Mouse (Mus musculus): ENCODE measurements around the gene Msmp.
"Not testable (repeated sequence)": the region's sequence is repeated elsewhere in the genome, so short reads cannot be mapped to it uniquely, and the experiment has no call there.

The Msmp gene

DNA sequence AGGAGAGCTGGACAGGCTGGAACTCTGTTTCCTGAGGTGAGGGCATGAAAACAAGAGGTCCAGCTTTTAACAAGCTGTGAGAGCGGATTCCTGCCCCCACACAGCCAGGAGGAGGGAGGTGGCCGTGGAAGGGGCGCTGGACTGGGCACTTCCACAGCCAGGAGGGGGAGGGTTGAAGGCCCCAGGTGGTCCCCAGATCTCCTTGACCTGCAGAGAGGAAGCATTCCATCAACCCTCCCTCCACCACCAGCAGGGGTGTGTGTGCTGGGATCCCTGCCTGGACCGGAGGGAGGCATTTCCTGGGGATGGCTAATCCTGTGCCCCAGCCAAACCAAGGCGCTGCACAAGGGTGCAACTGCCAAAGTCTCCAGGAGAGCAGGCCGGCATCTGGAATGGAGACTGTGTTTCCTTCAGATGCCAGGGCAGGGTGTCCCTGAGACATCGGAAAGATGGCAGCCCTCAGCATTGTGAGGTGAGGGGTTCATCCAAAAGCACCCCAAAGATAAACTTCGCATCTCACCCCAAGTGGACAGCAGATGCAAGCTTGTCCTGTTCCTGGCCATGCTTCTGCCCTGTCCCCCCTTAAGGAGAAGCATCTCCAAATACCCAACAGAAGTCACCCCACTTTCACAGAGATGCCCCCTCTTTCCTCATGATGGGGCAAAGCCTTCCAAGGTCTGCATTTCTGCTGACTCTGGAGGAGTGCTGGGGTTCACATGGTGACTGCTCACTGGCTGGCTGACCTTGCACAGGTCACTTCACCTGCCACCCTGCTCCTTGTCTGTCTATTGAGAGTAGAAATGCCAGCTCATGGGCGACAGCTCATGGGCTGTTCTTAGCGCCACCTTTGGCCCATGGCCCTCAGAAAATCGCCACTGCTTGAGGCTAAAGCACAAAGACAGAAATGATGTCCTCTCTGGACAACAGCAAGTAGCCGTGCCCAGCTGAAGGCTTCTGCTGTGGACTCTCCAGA lies at the start of gene Msmp:
TSS of gene Msmp (minus strand) at position 51 of the 973 bp plus-strand sequence.
- no peak for DNase-seq (ENCODE audit: low read depth)

DNA sequence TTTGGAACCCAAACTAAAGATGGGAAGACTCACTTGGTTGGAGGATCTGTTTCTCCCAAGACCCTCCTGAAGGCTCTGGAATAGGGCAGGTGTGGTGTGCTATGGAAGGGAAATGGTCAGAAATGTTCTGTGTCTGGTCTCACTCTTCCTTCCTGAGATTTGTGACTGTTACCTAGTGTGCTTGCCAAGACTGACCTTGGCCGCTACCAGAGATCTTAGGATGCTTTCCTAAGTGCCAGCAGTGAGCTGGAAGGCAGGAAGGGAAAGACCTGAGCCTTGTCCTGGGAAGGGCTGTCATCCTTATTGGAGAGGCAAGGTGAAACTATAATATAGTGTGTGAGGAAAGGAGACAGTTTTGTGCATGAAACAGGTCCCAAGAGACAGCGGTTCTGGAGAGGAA lies 49.4 kb upstream of the Msmp start:
- no peak for DNase-seq (ENCODE audit: low read depth)

DNA sequence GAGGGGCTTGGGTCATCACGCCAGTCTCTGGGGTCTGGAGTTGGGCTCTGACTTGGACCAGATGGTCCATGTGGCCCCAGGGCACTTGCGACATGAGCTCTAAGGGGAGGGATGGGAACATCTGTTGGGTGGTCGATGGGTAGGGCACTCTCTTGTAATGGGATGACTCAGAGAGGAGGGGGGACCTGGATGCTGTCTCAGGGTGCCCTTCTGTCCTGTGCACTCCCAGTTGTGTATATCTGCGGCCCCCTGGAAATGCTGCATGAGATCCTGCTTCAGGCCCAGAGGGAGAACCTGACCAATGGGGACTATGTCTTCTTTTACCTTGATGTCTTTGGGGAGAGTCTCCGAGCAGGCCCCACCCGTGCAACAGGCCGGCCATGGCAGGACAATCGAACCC lies 49.0 kb upstream of the Msmp start:
- no peak for DNase-seq (ENCODE audit: low read depth)

DNA sequence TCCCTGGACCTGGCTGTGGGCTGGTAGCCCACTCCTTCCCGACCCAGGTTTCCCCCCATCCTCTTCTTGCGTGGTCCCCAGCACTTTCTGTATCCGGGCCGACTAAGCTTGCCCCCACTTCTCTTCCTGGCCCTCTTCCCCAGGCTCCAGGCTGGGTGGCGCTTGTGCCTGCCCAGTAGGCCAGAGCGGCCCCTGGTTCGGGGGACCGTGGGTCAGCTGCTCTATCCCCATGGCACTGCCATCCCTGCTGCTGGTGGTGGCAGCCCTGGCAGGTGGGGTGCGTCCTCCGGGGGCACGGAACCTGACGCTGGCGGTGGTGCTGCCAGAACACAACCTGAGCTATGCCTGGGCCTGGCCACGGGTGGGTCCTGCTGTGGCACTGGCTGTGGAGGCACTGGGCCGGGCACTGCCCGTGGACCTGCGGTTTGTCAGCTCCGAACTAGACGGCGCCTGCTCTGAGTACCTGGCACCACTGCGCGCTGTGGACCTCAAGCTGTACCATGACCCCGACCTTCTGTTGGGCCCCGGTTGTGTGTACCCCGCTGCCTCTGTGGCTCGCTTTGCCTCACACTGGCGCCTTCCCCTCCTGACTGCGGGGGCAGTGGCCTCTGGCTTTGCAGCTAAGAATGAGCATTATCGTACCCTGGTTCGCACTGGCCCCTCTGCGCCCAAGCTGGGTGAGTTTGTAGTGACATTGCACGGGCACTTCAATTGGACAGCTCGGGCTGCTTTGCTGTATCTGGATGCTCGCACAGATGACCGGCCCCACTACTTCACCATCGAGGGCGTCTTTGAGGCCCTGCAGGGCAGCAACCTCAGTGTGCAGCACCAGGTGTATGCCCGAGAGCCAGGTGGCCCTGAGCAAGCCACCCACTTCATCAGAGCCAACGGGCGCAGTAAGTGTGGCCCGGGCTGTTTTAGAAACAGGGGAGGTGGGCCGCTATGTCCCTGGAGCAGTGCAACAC lies 47.9 kb upstream of the Msmp start:
- no peak for DNase-seq (ENCODE audit: low read depth)

DNA sequence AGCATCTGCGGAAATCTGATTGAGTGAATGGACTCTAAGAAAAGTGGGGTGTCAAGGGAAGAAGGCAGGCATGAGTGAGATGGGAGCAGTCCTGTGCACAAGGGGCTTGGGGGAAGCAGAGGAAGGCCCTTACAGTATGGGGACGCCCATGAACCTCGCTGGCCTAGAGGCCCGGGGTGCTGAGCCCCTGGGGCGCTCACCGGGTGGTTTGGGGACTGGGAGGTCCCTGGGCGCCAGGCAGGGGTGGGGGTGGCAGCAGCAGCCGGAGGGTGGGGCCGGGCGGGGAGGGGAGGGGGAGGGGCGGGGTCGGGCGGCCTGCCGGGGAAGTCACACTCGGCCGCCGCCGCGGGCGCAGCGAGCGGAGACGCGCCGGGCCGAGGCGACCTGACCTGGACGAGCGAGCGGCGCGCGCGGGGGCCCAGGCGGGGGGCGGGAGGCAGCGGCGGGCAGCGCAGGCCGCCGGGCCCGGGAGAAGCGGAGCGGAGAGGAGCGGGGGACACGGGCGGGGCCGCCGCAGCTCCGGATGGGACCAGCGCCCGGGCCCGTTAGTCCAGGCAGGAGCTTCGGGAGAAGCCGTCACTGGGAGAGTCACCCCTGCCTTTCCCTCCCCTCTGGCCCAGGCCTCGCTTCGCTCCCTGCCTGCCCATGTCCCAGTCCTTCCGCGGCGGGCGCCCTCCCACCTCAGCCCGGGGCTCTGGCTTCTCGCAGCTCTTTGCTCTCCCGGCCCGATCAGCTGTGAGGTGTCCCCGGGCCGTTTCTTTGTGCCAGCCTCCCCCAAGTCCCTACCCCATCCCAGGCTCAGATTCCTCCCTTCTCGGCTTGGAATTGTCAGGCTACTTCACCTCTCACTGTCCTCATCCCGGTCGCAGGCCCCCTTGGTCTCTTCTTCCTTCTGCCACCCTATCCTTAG lies 47.0 kb upstream of the Msmp start, which contains the start of gene Npr2:
TSS of gene Npr2 (plus strand) at position 890 of the 910 bp plus-strand sequence.
- no peak for DNase-seq (ENCODE audit: low read depth)

DNA sequence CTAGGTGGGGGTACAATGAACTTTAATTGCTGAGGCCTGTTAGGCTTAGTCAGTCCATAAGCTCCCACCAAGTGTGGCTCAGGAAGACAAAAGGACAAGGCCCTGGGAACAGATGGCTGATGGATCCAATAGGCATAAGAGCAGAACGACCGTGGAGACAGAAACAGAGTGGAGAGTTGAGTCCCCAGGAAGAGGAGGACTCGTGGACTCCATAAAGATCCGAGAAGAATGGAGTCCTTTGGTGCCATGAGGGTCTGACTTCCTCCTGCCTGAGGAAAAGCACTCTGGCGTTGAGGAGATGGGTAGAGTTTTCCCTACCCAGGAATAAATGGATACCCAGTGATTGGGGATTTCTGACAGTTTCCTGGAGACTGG lies 46.4 kb upstream of the Msmp start:
- DNase-seq (ENCODE audit: low read depth): no peak

DNA sequence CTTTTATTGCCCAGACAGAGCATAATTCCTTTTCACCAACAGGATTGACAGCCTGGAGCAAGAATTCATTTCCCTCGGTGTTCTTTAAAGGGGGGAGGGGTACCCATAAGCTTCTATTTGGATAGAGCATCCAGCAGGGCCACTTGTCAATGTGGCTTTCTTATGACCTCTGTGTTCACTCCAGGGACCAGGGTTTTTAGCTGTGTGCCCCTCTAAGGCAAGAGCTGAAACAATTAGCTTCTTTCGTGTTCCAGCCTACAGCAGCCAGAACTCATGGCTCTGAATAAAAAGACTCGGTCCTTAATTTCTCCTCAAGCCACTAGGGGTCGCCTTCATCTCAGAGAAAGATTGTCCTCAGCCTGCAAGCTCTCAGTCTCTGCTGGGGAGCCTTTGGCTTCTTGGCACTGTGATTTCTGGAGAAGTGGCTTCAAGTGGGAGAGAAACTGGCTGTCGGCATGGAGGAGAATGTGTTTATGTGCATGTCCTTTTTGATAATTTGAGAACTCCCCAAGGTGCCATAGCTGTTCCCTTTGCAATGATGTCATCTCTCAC lies 45.8 kb upstream of the Msmp start:
- peak; percentile 75 for DNase-seq (ENCODE audit: low read depth)

DNA sequence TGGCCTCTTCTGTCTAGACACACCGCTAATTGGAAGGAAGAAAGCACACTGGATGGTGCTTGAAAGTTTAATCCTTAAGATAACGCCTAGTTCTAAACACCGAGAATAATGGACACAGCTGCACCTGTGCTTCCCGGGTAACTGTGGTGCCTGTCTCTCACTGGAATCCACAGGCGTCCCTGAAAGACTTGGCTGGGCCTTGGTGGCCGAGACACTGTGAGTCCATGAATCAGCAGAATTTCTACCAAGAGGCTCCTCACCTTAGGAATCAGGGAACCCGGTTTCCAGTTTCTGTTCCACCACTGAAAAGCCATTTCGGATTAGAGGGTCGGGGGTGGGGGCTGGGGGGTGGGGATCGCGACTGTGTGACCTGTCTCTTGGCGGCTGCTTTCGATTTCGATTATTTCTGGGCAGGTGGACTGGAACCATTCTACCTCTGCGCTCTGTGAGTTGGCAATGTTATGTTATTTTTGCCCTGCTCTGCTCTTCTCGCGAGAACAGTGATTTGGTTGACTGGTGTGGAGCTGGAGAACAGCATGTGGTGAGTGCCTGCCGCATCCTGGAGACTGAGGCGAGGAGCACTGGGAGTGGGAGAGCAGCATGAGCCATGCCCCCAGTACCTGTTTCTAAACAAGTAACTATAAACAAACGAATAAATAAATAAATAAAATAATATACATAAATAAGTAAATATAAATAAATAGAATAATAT lies 45.0 kb upstream of the Msmp start:
- DNase-seq (ENCODE audit: low read depth): no peak

DNA sequence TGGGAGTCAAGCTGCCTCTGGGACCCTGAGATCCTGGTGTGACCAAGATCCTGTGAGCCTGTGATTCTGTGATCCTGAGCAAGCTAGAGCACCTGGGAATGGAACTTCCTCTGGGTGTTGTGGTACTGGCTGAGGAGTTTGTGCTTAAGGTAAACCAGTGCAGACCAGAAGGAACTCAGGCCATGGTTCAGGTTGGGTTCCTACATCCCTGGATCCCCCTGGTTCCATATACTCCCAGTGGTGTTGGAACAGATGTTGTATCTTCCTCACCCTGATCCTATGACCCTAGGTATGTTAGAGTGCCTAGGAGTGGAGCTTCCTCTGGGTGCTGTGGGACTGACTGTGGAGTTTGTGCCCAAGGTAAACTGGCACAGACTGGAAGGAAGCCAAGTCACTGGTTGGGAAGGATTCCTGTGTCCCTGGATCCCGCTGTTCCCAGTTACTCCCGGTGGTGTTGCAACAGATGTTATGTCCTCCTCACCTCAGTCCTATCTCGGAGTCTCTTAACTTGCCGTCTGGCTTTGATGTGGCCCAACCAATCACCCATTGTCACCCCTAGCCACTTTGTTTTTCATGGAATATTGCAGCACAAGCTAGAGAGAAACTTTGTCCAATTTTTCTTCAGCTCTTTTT lies 36.0 kb upstream of the Msmp start:
- DNase-seq (ENCODE audit: low read depth): no peak

DNA sequence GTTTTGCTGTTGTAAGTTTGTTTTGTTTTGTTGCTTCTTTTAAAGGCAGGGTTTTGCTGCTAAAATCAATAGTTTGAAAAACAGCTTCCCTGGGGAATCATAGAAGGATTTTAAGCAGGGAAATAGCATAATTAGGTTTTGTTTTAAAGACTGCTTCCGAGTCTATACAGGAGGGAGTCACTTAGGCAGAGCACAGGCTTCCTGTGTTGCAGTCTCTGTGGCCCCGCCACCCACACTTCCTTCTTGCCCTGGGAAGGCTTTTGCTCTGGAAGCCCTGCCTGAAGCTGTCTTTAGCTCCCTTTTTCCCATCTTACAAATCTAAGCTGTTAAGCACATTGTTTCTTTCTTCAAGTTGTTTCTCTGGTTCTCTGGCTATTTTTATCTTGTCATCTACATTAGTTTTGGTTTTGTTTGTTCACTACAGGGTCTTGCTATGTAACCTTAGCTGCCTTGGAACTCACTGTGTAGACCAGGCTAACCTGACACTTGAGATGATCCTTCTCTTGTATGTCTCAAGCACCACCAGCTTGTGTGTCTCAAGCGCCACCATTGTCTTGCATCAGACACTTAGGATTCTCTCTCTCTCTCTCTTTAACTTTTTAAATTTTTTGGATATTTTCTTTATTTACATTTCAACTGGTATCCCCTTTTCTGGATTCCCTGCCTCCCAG lies 28.9 kb upstream of the Msmp start:
- no peak for DNase-seq (ENCODE audit: low read depth)

DNA sequence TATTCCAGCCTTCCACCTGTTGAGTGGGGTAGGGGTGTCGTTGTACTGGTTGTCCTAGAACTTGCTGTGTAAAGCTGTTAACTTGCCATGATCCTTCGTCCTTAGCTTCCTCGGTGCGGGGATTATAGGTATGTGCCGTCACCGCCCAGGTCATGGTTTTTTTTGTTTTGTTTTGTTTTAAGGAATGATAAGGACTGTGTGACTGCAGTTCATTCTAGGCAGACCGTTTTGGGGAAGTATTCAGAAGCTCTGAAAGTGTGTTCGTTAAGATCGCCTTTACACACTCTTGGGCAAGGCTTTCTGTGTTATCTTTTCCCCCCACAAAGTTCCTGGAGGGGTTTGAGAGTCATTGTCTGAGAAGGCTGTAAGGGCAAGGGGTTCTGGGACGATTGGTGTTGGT lies 28.2 kb upstream of the Msmp start:
- DNase-seq (ENCODE audit: low read depth): no peak

DNA sequence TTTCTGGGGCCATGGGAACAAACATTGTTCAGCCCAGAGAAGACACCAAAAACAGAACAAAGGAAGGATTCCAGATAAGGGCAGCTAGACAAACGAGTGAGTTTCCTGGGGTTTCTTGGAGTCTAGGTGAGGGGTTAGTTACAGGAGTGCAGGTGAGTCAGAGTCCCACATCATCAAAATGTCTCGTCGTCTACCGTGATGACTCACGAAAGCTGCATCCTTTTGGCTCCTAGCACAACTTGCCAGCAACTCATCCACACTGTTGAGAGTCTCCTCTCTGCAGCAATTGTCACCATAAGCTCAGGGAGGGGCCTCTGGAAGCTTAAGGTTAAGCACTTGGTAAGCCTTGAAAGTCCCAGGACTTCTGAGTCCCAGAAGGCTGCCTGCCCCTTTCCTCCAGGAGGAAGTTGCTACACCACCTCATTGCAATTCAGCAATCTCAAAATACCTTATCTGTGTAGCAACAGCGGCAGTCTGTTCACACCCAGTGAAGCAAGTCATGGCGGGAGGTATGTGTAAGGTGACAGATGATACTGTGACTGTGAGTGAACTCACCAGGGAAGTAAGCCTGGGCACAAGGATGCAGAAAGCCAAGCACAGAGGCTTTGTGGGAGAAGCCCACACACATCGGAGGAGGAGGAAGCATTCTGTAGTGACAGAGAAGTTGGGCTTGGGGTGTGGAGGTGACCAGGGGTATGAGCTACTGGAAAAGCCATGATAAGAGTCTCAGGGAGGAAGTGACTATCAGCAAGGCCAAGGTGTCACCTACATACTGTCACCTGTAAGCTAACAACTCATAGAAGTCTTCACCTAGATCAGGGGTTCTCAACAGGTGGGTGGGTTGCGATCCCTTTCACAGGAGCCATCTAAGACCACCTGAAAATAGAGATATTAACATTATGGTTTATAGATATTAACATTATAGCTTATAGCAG lies 20.7 kb upstream of the Msmp start:
- no peak for DNase-seq (ENCODE audit: low read depth)

DNA sequence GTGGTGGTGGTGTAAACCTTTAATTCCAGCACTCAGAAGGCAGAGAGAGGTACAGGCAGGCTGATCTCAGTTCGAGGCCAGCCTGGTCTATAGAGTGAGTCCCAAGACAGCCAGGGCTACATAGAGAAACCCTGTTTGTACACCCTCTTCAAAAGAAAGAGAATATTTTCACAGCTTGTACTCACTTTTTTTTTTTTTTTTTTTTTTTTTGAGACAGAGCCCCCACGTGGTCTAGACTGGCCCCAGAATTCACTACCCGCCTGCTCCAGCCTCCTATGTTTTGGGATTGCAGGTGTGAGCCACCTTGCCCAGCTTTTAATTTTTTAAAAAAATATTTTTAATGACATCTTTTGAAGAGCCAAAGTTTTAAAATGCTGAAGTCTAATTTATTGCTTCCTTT lies 19.8 kb upstream of the Msmp start:
- no peak for DNase-seq (ENCODE audit: low read depth)

DNA sequence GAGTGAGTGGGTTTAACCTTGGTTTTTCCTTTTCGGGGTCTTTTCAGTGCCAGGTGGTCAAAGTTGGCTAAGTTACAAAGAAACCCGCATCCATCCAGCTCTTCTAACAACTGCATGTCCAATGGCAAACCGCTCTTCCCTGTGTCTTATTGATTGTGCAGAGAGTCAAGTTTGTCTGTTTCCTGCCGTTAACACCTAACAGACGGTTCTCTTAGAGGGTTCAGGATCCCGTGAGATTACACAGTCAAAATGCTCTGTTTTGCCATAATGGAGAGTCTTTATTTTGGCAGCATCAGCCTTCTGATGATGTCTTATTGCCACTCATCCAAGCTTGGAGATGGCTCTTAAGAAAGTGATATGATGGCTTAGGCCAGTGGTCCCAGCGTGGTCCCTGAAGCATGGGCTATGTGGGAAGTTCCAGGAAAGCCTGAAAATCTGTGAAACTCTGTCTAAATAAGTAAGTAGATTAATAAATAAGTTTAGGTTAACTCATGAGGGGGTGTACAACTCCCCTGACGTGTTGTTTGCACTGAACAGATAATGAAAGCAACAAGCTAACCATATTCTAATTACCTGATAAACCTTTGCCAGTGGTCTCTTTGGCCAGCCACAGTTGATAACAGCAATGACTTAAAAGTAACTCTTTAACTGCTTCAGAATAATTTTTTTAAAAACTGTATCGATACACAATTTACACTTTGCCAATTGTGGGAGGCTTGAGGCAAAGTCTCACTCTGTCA lies 16.1 kb upstream of the Msmp start:
- no peak for DNase-seq (ENCODE audit: low read depth)

DNA sequence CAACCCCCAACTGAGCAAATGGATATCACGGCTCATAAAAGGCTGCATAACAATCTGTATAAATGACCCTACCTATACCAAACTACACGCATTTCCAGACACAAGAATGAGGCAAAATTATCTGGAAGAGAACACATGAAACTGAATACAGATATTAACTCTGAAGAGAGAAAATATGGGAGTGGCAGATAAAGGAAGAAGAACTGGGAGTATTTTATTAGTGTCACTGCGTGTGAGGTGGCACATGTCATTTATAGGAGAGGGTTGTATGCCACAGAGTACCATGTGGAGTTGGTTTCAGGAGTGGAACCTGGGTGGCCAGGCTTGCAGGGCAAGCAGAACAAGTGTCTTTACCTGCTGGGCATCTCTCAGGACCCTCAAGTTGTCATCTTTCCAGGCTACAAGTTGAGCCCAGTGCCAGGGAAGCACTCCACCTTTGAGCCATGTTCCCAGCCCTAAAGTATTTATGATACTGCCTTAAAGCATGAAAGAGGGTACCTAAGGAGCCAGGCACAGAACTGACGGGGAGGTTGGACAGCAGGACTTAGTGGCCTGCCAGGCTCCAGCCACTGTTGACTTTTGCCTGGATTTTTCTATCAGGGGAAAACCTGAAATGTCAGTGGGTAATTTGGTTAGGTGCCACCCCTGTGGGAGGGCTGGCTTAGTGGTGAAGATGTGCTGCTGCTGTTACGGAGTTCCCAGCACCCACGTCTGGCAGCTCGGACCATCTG lies 14.5 kb upstream of the Msmp start:
- DNase-seq (ENCODE audit: low read depth): no peak

DNA sequence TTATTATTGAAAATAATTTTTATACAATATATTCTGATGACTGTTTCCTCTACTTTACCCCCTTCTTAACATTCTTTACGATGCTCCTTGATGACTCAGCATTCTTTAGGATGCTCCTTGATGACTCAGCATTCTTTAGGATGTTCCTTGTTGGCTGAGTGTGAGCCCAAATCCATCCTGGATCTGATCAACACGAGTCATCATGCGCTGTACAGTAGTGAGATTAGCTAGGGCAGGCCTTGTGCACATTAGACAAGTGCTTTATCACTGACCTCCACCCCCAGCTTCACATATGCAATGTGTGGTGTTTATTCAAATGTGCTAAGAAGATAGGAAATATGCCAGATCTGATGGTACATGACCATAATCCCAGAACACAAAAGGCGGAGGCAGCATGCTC lies 13.9 kb upstream of the Msmp start:
- no peak for DNase-seq (ENCODE audit: low read depth)

DNA sequence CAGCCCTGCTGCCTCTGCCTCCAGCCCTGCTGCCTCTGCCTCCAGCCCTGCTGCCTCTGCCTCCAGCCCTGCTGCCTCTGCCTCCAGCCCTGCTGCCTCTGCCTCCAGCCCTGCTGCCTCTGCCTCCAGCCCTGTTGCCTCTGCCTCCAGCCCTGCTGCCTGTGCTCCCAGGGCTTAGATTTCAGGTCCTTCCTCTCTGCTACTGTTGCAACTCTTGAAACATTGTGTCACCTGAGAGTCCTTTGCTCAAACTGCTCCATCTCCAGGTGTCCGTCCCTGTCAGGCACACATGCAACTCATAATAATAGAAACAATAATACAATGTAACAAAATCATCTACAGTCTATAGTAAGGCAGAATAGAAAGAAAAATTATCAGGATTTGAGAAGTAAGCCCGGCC lies 12.3 kb upstream of the Msmp start:
- not testable (repeated sequence) for DNase-seq (ENCODE audit: low read depth)
